Mouse (Mus musculus): Measurements from ENCODE around the gene Ccdc58. TPM values are rescaled to one million over a fixed set of nuclear protein-coding genes. Genes with fewer than 3 reads are reported as not detected.

The Ccdc58 gene
- polyA plus RNA-seq (2021; fragmentation: Nextera tagmentation): 28.5 and 29.9 TPM in 2 replicates
- long read RNA-seq, experiment 1, transcript Ccdc58-203 (5 exons, 1,073 nt): major isoform, 19 of 27 reads
- long read RNA-seq, experiment 1, partial matches to known transcripts: 0 of 27 reads
- long read RNA-seq, experiment 1, other reads (novel, unspliced or antisense): 5 of 27 reads
- long read RNA-seq, experiment 2, transcript Ccdc58-203 (5 exons, 1,073 nt): major isoform, 7 of 12 reads
- long read RNA-seq, experiment 2, partial matches to known transcripts: 0 of 12 reads
- long read RNA-seq, experiment 2, other reads (novel, unspliced or antisense): 5 of 12 reads

DNA sequence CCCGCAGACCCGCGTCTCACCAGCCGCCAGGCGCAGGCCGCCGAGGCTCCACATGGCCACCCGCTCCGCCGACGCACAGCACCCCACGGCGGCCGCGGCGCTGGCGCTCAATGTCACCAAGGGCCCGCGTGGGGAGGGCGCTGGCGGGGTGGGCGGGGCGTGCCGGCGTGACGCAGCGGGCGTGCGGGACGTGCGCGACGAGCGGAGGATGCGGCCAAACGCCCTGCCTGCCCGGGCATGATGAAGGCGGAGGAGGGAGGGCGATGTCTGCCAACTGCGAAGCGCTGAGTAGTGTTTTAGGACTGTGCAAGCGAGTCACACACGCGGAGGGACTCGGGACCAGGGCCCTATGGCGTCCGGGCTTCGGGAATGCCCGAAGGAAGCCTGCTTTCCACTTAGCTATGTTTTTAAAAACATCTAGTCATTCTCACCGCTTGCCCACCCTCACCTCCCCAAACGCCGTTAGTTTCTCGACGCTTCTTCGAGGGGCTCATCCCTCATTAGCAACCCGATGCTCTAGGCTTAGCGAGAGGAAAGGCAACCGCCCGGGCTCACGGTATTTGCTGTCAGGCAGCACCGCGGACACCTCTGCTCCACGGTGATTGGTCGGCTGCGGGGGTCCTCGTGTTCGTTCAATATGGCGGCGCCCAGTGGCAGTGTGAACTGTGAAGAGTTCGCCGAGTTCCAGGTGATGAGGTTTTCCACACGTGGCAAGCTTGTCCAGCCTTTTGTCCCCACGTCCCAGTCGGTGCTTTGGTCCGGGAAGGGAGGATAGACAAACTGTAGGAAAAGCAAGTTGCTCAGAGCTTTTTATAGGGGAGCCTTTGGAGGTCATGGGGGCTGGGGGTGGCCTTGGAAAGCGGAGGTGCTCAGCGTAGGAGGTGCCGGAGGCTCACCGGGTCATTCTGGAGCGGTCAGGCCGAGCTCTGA, at the start of gene Ccdc58, which contains the start of gene Fam162a:
Gene Ccdc58 (plus strand): TSS at position 236 of the 930 bp plus-strand sequence.
Gene Fam162a (minus strand): TSS at position 145 of the 930 bp plus-strand sequence.

GRCm38 (mm10) chr16:36040640-36041624, 30.6 kb upstream of the Ccdc58 start, which contains the start of gene Wdr5b:
Wdr5b (plus strand) TSS chr16:36041190.

GRCm38 (mm10) chr16:36131141-36131540, 59.7 kb downstream of the Ccdc58 start, which contains the start of gene Csta1:
Csta1 (minus strand) TSS chr16:36131241.

Other genes with a start within 250 kb of the Ccdc58 start
- gene Parp14, start 200.1 kb upstream of the Ccdc58 start, polyA plus RNA-seq (2021; fragmentation: Nextera tagmentation): 0.11 and 0.41 TPM in 2 replicates
- gene Parp9, start 133.2 kb upstream of the Ccdc58 start, polyA plus RNA-seq (2021; fragmentation: Nextera tagmentation): 1.9 and 2.1 TPM in 2 replicates
- gene Dtx3l, start 132.5 kb upstream of the Ccdc58 start, polyA plus RNA-seq (2021; fragmentation: Nextera tagmentation): 1.5 and 2.1 TPM in 2 replicates
- 52.5 and 52.7 TPM in 2 replicates for gene Kpna1, start 92.9 kb upstream of the Ccdc58 start, polyA plus RNA-seq (2021; fragmentation: Nextera tagmentation)
- 4.2 and 4.5 TPM in 2 replicates for gene Wdr5b, start 30.5 kb upstream of the Ccdc58 start, polyA plus RNA-seq (2021; fragmentation: Nextera tagmentation)
- 260 and 273 TPM in 2 replicates for gene Fam162a, start 91 bp upstream of the Ccdc58 start, polyA plus RNA-seq (2021; fragmentation: Nextera tagmentation)
- not detected in 2 replicates for gene Csta1, start 59.6 kb downstream of the Ccdc58 start, polyA plus RNA-seq (2021; fragmentation: Nextera tagmentation)
- not detected in 2 replicates for gene Stfa2l1, start 85.1 kb downstream of the Ccdc58 start, polyA plus RNA-seq (2021; fragmentation: Nextera tagmentation)
- not detected in 2 replicates for gene Gm5483, start 112.5 kb downstream of the Ccdc58 start, polyA plus RNA-seq (2021; fragmentation: Nextera tagmentation)
- not detected in 2 replicates for gene Gm5416, start 138.7 kb downstream of the Ccdc58 start, polyA plus RNA-seq (2021; fragmentation: Nextera tagmentation)
- not detected in 2 replicates for gene 2010005H15Rik, start 149.8 kb downstream of the Ccdc58 start, polyA plus RNA-seq (2021; fragmentation: Nextera tagmentation)
- gene Stfa1, start 205.3 kb downstream of the Ccdc58 start, polyA plus RNA-seq (2021; fragmentation: Nextera tagmentation): not detected in 2 replicates